Mouse (Mus musculus): Measurements from ENCODE around the gene Chsy1.

GRCm38 (mm10) chr7:66079364-66080230, 29.7 kb upstream of the Chsy1 start, which contains the start of gene Selenos:
- TF ChIP-seq CTCF (IDR thresholded peaks at IDR 0.05; ENCODE audit: low read depth, low read length) (no peak), POLR2A (IDR thresholded peaks at IDR 0.05; ENCODE audit: extremely low read depth, insufficient read depth, low read length) (peak; percentile 95)

All from liver, adult 2 months (tissue).